Mouse (Mus musculus) stomach, adult 2 months (tissue): ENCODE results near the gene Gm20671. TPM values are rescaled to one million over a fixed set of nuclear protein-coding genes. Genes with fewer than 3 reads are reported as not detected.

Experiments
- polyA plus RNA-seq: library from polyadenylated mRNA; depleted of rRNA; stranded (reverse); fragments of >200 nt; gene quantifications from 2 replicates; pipeline ENCODE4 v1.2.3, GENCODE M21; 2012; rRNA removed

The Gm20671 gene
- polyA plus RNA-seq, result 3.1 and 3.4 TPM in 2 replicates

DNA sequence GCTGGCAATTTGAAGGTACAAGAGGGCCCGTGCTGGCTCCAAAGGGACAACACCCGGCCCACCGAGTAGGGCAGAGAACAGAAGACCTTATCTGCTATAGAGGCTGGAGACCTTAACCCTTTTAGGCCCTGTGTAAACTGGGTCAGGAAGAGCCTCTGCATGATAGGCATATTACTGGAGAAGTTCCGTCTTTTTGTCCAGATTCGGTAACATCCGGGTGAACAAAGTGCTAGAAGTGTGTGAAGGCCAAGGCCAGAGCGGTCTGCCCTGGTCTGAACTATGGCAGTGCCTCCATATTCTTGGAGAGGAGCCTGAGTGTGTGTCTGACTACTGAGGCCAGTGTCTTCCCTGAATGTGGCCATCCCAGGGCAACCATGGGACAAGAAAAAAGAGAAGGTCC is at the start of gene Gm20671:
TSS of gene Gm20671 (minus strand) at position 101 of the 400 bp plus-strand sequence.

DNA sequence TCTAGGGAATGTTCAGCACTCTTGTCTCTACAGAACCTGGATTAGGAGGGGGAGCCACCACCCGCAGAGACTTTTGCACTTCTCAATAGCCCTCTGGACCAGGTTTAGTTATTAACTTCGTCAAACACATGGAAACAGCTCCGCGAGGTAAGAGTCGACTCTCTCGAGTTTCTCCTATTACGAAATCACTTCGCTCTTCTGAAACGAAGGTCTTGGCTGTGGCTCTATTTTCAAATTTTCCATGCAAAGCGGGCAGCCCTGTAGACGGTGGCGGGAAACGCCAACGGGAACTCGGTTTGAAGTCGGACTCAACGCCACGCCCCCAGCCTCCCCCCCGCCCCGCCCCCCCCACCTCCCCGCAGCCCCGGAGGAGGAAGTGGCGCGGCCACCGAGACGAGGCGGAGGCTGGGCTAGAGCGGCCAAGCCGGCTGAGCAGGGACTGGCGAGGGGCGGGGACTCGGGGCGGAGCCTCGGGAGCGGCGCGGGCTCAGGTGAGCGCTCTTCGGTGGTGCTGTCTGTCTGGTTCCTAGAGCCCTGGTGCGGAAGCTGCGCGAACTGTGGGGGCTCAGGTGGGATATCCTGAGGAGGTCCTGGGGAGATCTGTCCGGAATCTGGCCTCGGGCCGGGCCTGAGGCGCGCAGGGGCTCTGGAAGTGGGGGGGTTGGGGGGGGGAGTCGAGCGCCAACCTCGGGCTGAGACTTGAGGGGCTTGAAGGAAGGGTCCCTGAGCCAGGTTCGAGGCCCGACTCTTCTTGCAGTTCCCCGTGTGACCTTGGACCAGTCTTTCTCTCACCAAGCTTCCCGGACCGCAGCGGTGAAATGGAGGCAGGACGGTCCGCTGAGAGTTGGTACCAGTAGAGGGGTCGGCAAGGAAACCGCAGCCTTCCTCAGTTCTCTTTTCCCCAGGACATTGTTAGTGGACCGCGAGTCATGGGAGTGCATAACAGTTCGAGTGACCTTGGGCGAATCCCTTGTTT is 36.6 kb upstream of the Gm20671 start, which contains the start of gene Depdc5:
TSS of gene Depdc5 (plus strand) at position 449 of the 976 bp plus-strand sequence.

GRCm38 (mm10) chr5:32853731-32854507 is 27.0 kb upstream of the Gm20671 start, which contains the start of gene Prr14l:
Gene Prr14l, minus strand, starts transcription at chr5:32854256.

GRCm38 (mm10) chr5:32785313-32785915 is 41.5 kb downstream of the Gm20671 start, which contains the start of gene Pisd:
Gene Pisd, minus strand, starts transcription at chr5:32785646.

Other genes with a start within 250 kb of the Gm20671 start
- 0.65 and 2.0 TPM in 2 replicates for gene Yes1, start 215.9 kb downstream of the Gm20671 start, polyA plus RNA-seq
- gene Pisd, start 41.5 kb downstream of the Gm20671 start, polyA plus RNA-seq, result 26.7 and 31.4 TPM in 2 replicates
- 8.6 and 11.4 TPM in 2 replicates for gene Prr14l, start 27.1 kb upstream of the Gm20671 start, polyA plus RNA-seq
- 2.2 and 3.0 TPM in 2 replicates for gene Depdc5, start 36.6 kb upstream of the Gm20671 start, polyA plus RNA-seq
- gene Ywhah, start 191.7 kb upstream of the Gm20671 start, polyA plus RNA-seq, result 33.7 and 48.3 TPM in 2 replicates